Mouse (Mus musculus): ENCODE data around the gene Tmem135.

The Tmem135 gene

DNA sequence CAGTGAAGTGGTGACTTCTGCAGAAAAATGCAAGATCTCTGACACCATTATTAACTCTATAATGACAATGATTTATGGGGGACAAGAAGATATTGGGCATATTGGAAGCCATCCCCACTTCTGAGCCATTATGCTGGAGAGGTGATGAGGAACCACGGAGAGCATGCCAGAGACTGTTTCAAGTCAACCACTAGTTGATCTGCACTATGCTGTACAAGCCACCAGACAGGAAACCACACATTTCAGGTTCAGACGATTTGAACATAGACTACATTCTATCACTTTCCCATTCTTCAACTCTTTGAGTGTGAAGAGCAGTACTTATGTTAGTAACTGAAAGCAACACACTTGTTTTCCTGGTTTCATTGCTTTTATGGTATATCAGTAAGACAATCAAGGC, 297.6 kb downstream of the Tmem135 start:
- no peak for DNase-seq (ENCODE audit: low read depth, low spot score)

DNA sequence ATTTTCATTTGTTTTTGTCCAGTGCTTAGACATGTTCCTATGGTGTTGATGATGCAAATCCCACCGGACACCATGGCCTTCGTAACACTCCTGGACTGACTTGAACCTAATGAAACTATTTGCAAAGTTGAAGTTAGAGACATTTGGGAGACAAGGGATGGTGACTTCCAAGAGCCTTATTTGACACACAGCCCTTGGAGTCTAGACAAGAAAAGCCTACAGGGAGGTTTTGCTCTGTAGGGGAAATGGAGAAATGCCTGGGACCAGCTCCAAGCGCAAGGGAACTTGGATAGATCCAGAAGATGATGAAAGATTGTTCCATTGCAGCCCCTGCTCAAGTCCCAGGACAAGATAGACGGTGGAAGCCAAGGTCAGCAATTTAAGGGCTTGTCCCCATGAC, 304.3 kb downstream of the Tmem135 start:
- no peak for DNase-seq (ENCODE audit: low read depth, low spot score)
